Mouse (Mus musculus) hindbrain, embryonic 16.5 days (tissue): Measurements from ENCODE around the gene Ikbke. TPM values are rescaled to one million over a fixed set of nuclear protein-coding genes. Genes with fewer than 3 reads are reported as not detected.

Source experiments
- ATAC-seq: fragments of 200-750 bp; cut with Nextera tagmentation; 2 replicates; pipeline ENCODE4 v1.8.0; 2017; ENCODE audit warnings: moderate TSS enrichment, moderate library complexity
- H3K27ac ChIP-seq: fragments of 300-500 bp; sonication (generic); 2 replicates; pipeline ENCODE4 v1.5.1; 2014; ENCODE audit warnings: low read depth, mild to moderate bottlenecking, control low read depth, low read length, moderate library complexity
- H3K27me3 ChIP-seq: fragments of 300-500 bp; sonication (generic); replicated peaks from 2 replicates; pipeline ENCODE4 v1.6.1; 2014; ENCODE audit warnings: low read length; ENCODE audit not compliant: control insufficient read depth, insufficient read depth
- H3K36me3 ChIP-seq: fragments of 300-500 bp; sonication (generic); 2 replicates; pipeline ENCODE4 v1.6.1; 2014; ENCODE audit warnings: mild to moderate bottlenecking, low read length, moderate library complexity, mixed read lengths; ENCODE audit not compliant: control insufficient read depth, insufficient read depth
- H3K4me1 ChIP-seq: fragments of 300-500 bp; sonication (generic); 2 replicates; pipeline ENCODE4 v1.6.1; 2014; ENCODE audit warnings: low read depth, low read length; ENCODE audit not compliant: control insufficient read depth, insufficient read depth
- H3K4me2 ChIP-seq: fragments of 300-500 bp; sonication (generic); 2 replicates; pipeline ENCODE4 v1.6.1; 2014; ENCODE audit warnings: mild to moderate bottlenecking, low read length, control low read depth, moderate library complexity
- H3K4me3 ChIP-seq: fragments of 300-500 bp; sonication (generic); 2 replicates; pipeline ENCODE4 v1.5.1; 2014; ENCODE audit warnings: mild to moderate bottlenecking, low read length, control low read depth, moderate library complexity
- H3K9ac ChIP-seq: fragments of 300-500 bp; sonication (generic); 2 replicates; pipeline ENCODE4 v1.6.1; 2014; ENCODE audit warnings: low read depth, mild to moderate bottlenecking, control low read depth, low read length, moderate library complexity
- H3K9me3 ChIP-seq: fragments of 300-500 bp; sonication (generic); 2 replicates; pipeline ENCODE4 v1.6.1; 2014; ENCODE audit warnings: mild to moderate bottlenecking, low read length, moderate library complexity; ENCODE audit not compliant: control insufficient read depth
- WGBS: fragments of 180-500 bp; shearing (Covaris S2); extraction: QIAGEN DNeasy Blood & Tissue Kit; methylation state at CpG from one replicate; pipeline ENCODE4 v1.1.7; 2014; 5-methylcytosine and 5-hydroxymethylcytosine counted together
- polyA plus RNA-seq: library from polyadenylated mRNA; unstranded; fragments of >200 nt; fragmentation: Nextera tagmentation; extraction: Ambion mirVana; gene quantifications from 2 replicates; pipeline ENCODE4 v1.2.1, GENCODE M21; 2015

Gene Ikbke
- polyA plus RNA-seq, 1 experiment from 2014 or later, result 0.76 TPM

DNA sequence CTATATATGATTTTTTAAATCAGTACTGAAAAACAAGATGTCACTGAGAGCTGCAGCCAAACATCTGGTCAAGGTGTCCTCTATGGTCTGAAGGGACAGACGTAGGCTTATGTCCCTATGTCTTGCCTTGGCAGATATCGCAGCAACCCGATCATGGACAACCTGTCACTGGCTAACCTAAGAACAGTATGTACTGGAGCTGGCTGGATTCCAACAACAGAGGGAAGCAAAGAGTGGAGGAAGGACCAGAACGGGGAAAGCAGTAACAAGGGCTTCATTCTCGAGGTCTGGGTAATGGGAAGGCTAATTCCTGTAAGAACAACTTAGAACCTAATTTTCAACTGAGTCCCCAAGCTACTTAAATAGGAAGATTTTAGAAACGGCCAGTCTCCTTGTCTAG is 9.5 kb upstream of the Ikbke start:
- no peak overlapping the region for H3K9ac ChIP-seq
- no peaks in the 10 kb centered on the region for H3K27me3 ChIP-seq
- no peak overlapping the region for H3K27ac ChIP-seq
- H3K36me3 ChIP-seq, result peaks cover 24% of the 10 kb centered on the region
- no peaks in the 10 kb centered on the region for H3K4me1 ChIP-seq
- no peaks in the 10 kb centered on the region for H3K9me3 ChIP-seq
- H3K4me2 ChIP-seq, result no peak overlapping the region
- no peak for ATAC-seq
- WGBS, result 88% methylated on average over 6 of the region's 6 CpGs
- H3K4me3 ChIP-seq, result no peak overlapping the region

DNA sequence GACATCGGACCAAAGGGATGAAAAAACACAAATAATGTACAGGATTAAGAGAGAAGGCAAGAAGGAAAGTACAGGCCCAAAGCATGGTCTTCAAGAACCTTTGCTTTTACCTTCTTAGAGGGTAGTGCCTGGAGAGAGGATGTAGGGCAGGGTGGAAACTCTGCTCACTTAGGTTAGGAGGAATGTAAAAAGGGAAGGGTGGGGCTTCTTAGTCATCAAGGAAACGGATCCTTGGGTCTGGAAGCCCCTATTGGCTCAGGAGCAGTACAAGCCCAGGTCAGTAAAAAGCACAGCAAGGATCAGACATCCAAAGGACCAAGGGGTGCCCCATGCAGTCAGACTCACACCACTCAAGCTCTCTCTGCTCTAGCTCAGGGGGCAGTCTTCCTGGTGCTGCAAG is 7.9 kb upstream of the Ikbke start:
- Histone ChIP-seq H3K4me3 (no peak overlapping the region), H3K9ac (no peak overlapping the region), H3K27me3 (no peaks in the 10 kb centered on the region), H3K4me2 (no peak overlapping the region), H3K9me3 (no peaks in the 10 kb centered on the region), H3K36me3 (peaks cover 18% of the 10 kb centered on the region), H3K4me1 (no peaks in the 10 kb centered on the region), H3K27ac (no peak overlapping the region)
- no peak for ATAC-seq
- WGBS, result 73% methylated on average over 2 of the region's 2 CpGs

DNA sequence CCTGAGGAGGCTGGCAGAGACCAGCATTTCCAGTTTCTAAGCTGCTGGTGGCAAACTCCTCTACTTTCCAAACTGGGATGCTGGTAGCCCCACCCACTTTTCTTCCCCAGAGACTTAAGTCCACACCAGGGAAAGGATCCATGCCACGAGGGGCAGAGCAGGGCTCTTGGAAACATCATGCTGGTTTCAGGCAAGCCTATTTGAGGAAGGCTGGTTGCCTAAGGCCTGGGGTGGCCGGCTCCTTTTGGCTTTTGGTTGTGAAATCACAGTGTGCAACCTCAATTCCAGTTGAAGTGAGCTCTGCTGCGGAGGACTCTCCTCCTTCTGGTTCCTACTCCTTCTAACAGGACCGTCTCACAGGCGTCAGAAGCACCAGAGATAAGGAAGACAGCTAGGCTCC is 7.4 kb upstream of the Ikbke start:
- Histone ChIP-seq H3K27ac (no peak overlapping the region), H3K9me3 (no peaks in the 10 kb centered on the region), H3K36me3 (peaks cover 13% of the 10 kb centered on the region), H3K4me2 (no peak overlapping the region), H3K4me1 (no peaks in the 10 kb centered on the region), H3K4me3 (no peak overlapping the region), H3K9ac (no peak overlapping the region), H3K27me3 (no peaks in the 10 kb centered on the region)
- ATAC-seq, result no peak
- 76% methylated on average over 5 of the region's 5 CpGs for WGBS

DNA sequence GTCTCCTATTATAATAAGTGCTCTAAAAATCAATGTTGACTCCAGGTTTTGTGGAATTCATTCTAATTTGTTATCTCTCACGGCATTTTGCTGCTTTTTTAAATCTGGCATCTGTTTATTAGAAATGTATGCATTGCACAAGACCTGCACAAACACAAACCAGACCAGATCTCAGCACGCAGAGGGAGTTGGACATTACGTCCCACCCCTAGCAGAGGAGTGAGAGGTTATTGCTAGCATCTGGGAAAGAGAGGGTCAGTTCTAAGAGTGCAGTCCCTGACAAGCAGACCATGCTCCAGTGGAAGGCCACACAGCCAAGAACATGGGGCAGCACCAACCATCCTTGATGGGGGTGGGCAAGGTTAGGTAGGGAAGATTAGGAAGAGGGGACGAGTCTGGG is 5.2 kb upstream of the Ikbke start:
- H3K4me1 ChIP-seq, result no peaks in the 10 kb centered on the region
- H3K4me2 ChIP-seq, result no peak overlapping the region
- ATAC-seq, result no peak
- H3K9me3 ChIP-seq, result no peaks in the 10 kb centered on the region
- peaks cover 11% of the 10 kb centered on the region; the same call in 1 of the 2 replicates for H3K36me3 ChIP-seq
- 82% methylated on average over 4 of the region's 4 CpGs for WGBS
- H3K27ac ChIP-seq, result no peak overlapping the region
- H3K27me3 ChIP-seq, result no peaks in the 10 kb centered on the region
- no peak overlapping the region for H3K9ac ChIP-seq
- H3K4me3 ChIP-seq, result no peak overlapping the region

DNA sequence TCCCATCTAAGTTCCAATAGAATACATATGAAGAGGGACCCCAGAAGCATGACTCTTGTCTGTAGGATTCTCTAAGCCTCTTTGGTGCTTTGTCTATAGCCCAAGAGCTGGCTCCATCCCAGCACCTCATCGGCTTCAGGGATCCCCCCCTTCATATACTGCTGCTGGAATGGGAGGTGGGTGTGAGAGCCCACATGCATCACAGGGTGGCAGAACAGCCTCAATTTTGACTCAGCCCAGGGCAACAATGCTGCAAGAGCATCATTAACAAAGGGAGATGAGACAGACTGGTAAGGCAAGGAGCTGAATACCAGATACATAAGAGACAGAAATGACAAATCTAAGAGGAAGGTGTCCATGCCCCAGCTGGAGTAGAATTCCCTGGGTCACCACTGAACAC is 4.8 kb upstream of the Ikbke start:
- Histone ChIP-seq H3K27ac (no peak overlapping the region), H3K27me3 (no peaks in the 10 kb centered on the region), H3K9ac (no peak overlapping the region), H3K4me2 (no peak overlapping the region), H3K36me3 (peaks cover 8% of the 10 kb centered on the region; the same call in 1 of the 2 replicates), H3K4me3 (no peak overlapping the region), H3K9me3 (no peaks in the 10 kb centered on the region), H3K4me1 (no peaks in the 10 kb centered on the region)
- WGBS, result 52% methylated on average over 1 of the region's 1 CpGs
- ATAC-seq, result peak; percentile 22; the same call in 1 of the 2 replicates

DNA sequence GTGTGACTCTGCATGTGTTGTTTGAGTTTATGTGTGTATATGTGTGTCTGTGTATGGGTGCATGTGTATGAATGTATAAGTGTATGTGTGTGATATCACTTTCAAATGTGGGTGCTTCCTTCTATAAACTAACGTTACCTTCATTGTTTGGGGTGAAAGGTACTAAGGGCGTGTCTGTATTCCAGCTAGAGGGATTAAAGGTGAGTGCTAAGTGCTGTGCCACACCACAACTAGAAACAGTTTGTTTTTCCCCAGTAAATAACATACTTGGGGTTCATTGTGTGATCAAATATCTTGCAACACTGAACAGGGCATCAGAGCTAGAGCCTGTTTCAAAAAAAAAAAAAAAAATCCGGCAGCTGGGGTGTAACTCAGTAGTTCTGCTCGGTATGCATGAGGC is 2.3 kb upstream of the Ikbke start:
- no peak overlapping the region for H3K4me3 ChIP-seq
- no peaks in the 10 kb centered on the region for H3K9me3 ChIP-seq
- 0 out of 2 replicates have a peak, but pooled peaks have one; percentile 10 for ATAC-seq
- H3K27ac ChIP-seq, result no peak overlapping the region
- WGBS, result 56% methylated on average over 4 of the region's 4 CpGs
- H3K4me2 ChIP-seq, result no peak overlapping the region
- H3K36me3 ChIP-seq, result peaks cover under 1% of the 10 kb centered on the region; the same call in 1 of the 2 replicates
- no peaks in the 10 kb centered on the region for H3K27me3 ChIP-seq
- H3K4me1 ChIP-seq, result no peaks in the 10 kb centered on the region
- no peak overlapping the region for H3K9ac ChIP-seq

DNA sequence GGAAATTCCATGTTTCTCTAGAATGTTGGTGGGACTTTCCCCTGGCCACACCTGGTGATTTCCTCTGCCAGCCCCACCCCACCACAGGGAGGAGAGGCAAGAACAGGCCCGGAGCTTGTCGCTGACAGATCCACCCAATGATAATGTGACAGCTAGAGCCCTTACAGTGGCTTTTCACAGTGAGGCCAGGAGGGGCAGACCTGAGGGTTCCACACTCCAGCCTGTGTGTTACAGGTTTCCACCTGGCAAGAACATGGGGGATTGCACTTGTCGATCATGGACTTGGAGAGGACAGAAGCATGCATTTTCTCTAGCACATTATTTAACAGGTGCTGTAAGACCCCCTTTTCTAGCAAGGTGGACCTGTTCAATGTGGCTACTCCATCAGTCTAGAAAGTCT is 874 bp upstream of the Ikbke start:
- Histone ChIP-seq H3K36me3 (no peaks in the 10 kb centered on the region), H3K9me3 (no peaks in the 10 kb centered on the region), H3K4me1 (no peaks in the 10 kb centered on the region), H3K27ac (no peak overlapping the region), H3K4me3 (no peak overlapping the region), H3K27me3 (no peaks in the 10 kb centered on the region), H3K9ac (no peak overlapping the region), H3K4me2 (no peak overlapping the region)
- 55% methylated on average over 3 of the region's 3 CpGs for WGBS
- no peak for ATAC-seq

DNA sequence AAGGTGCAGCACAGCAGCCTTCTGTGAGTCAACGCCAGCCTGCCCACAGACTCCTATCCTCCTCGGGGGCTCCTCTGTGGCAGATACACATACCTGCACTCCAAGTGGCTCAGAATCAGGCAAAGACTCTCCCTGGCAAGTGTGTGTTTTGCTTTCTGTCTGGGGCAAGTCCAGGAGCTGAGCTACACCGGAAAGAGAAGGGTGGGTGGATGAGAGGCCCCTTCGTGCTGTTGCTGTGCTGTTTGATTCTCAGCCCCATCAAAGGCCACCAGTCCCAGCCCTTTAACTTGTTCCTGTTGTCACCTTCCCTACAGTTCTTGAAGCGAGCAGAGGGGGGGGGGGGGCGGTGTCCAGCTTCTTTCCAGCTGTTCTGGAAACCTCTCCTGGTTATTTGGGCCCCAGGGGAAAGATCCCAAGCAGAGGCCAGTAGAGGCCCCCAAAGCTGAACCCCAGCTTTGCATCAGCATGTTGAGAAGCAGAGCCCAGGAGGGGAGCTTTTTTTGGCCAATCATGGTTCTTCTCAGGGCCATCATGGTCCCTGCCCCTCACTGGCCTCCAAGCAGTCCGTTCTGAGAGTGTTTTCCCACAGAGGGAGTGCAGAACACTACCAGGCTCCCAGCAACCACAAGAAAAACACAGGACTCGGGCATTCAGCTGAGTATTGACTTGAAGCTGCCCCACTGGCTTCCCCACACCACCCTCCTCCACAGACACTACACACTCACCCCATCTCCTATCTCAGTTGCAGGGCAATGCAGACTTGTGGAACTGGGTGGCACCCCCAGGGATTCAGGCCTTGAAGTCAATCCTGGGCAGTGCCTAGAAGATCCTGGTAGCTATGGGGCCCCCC is 575 bp downstream of the Ikbke start:
- Histone ChIP-seq H3K4me2 (peak overlapping the region; percentile 35; the same call in 1 of the 2 replicates), H3K4me3 (0 out of 2 replicates have a peak overlapping the region, but pooled peaks have one; percentile 20), H3K27me3 (no peaks in the 10 kb centered on the region), H3K36me3 (no peaks in the 10 kb centered on the region), H3K9ac (0 out of 2 replicates have a peak overlapping the region, but pooled peaks have one; percentile 4), H3K9me3 (no peaks in the 10 kb centered on the region), H3K4me1 (no peaks in the 10 kb centered on the region), H3K27ac (no peak overlapping the region)
- WGBS, result 55% methylated on average over 8 of the region's 8 CpGs
- ATAC-seq, result no peak

DNA sequence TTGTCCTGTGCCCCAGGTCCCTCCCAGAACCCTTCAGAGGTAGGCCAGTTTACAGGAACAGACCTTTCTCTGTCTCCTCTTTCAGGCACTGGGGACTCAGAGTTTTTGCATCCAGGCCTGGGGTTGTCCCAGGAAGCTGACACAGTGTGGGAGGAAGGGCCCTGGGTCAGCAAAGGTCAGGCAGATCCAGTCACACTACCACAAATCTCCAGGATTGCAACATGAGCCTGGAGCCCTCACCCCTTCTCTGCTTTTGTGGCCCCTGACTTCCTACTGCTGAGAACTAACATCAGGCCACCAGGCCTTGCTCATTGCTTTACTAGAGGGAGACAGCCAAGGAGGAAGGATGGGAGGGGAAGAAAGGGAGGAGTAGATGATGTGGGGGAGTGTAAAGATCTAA is 2.6 kb downstream of the Ikbke start:
- H3K27ac ChIP-seq, result no peak overlapping the region
- H3K27me3 ChIP-seq, result no peaks in the 10 kb centered on the region
- no peaks in the 10 kb centered on the region for H3K9me3 ChIP-seq
- no peak overlapping the region for H3K4me2 ChIP-seq
- H3K9ac ChIP-seq, result no peak overlapping the region
- ATAC-seq, result no peak
- H3K36me3 ChIP-seq, result no peaks in the 10 kb centered on the region
- H3K4me1 ChIP-seq, result no peaks in the 10 kb centered on the region
- no peak overlapping the region for H3K4me3 ChIP-seq
